Mouse (Mus musculus): Measurements from ENCODE around the gene Gfod1. TPM values are rescaled to one million over a fixed set of nuclear protein-coding genes. Genes with fewer than 3 reads are reported as not detected.
A peak's percentile ranks its signal among the peaks of the same experiment; 100 is the strongest.

Gene Gfod1
- polyA plus RNA-seq, 1 experiment from 2014 or later, result 2.4 TPM

- no peak for ATAC-seq
- WGBS, result 86% methylated on average over 3 of the region's 3 CpGs
- H3K9ac ChIP-seq (ENCODE audit: low read length), result no peak overlapping the region
- peak overlapping the region; percentile 10; the same call in 1 of the 2 replicates for H3K27ac ChIP-seq (ENCODE audit: low read depth, low read length)
- no peak overlapping the region for H3K4me3 ChIP-seq (ENCODE audit: low read depth, low read length)
- H3K4me1 ChIP-seq (ENCODE audit: control insufficient read depth, insufficient read depth, low read length), result peaks cover 11% of the 10 kb centered on the region
- no peak overlapping the region for H3K4me2 ChIP-seq (ENCODE audit: low read length)
- no peaks in the 10 kb centered on the region for H3K27me3 ChIP-seq (replicated peaks; ENCODE audit: control insufficient read depth, insufficient read depth, low read length)
- no peaks in the 10 kb centered on the region for H3K36me3 ChIP-seq (ENCODE audit: control insufficient read depth, insufficient read depth, low read length)
- no peak for DNase-seq (ENCODE audit: low spot score)
- no peaks in the 10 kb centered on the region for H3K9me3 ChIP-seq (replicated peaks; ENCODE audit: control insufficient read depth, low read length)
Measured at GRCm38 (mm10) chr13:43235586-43235910, 68.4 kb downstream of the Gfod1 start.

GRCm38 (mm10) chr13:43234869-43235585 is 68.9 kb downstream of the Gfod1 start:
- H3K4me2 ChIP-seq (ENCODE audit: low read length), result no peak overlapping the region
- no peak for DNase-seq (ENCODE audit: low spot score)
- no peak overlapping the region for H3K9ac ChIP-seq (ENCODE audit: low read length)
- WGBS, result 70% methylated on average over 9 of the region's 9 CpGs
- H3K4me1 ChIP-seq (ENCODE audit: control insufficient read depth, insufficient read depth, low read length), result peaks cover 10% of the 10 kb centered on the region
- H3K27ac ChIP-seq (ENCODE audit: low read depth, low read length), result 0 out of 2 replicates have a peak overlapping the region, but pooled peaks have one; percentile 10
- peak; percentile 54; the same call in 1 of the 2 replicates for ATAC-seq
- H3K27me3 ChIP-seq (replicated peaks; ENCODE audit: control insufficient read depth, insufficient read depth, low read length), result no peaks in the 10 kb centered on the region
- H3K4me3 ChIP-seq (ENCODE audit: low read depth, low read length), result no peak overlapping the region
- H3K9me3 ChIP-seq (replicated peaks; ENCODE audit: control insufficient read depth, low read length), result no peaks in the 10 kb centered on the region
- H3K36me3 ChIP-seq (ENCODE audit: control insufficient read depth, insufficient read depth, low read length), result no peaks in the 10 kb centered on the region

GRCm38 (mm10) chr13:43233331-43233730 is 70.6 kb downstream of the Gfod1 start:
- no peak for ATAC-seq
- Histone ChIP-seq H3K4me2 (ENCODE audit: low read length) (no peak overlapping the region), H3K9ac (ENCODE audit: low read length) (no peak overlapping the region), H3K4me1 (ENCODE audit: control insufficient read depth, insufficient read depth, low read length) (peaks cover 5% of the 10 kb centered on the region), H3K9me3 (replicated peaks; ENCODE audit: control insufficient read depth, low read length) (no peaks in the 10 kb centered on the region), H3K4me3 (ENCODE audit: low read depth, low read length) (no peak overlapping the region), H3K36me3 (ENCODE audit: control insufficient read depth, insufficient read depth, low read length) (no peaks in the 10 kb centered on the region), H3K27ac (ENCODE audit: low read depth, low read length) (no peak overlapping the region), H3K27me3 (replicated peaks; ENCODE audit: control insufficient read depth, insufficient read depth, low read length) (no peaks in the 10 kb centered on the region)
- 85% methylated on average over 4 of the region's 4 CpGs for WGBS
- DNase-seq (ENCODE audit: low spot score), result no peak

GRCm38 (mm10) chr13:43231965-43232860 is 71.8 kb downstream of the Gfod1 start:
- Histone ChIP-seq H3K36me3 (ENCODE audit: control insufficient read depth, insufficient read depth, low read length) (no peaks in the 10 kb centered on the region), H3K27ac (ENCODE audit: low read depth, low read length) (no peak overlapping the region), H3K9me3 (replicated peaks; ENCODE audit: control insufficient read depth, low read length) (no peaks in the 10 kb centered on the region), H3K4me2 (ENCODE audit: low read length) (no peak overlapping the region), H3K4me3 (ENCODE audit: low read depth, low read length) (no peak overlapping the region), H3K27me3 (replicated peaks; ENCODE audit: control insufficient read depth, insufficient read depth, low read length) (no peaks in the 10 kb centered on the region), H3K4me1 (ENCODE audit: control insufficient read depth, insufficient read depth, low read length) (peaks cover 5% of the 10 kb centered on the region), H3K9ac (ENCODE audit: low read length) (no peak overlapping the region)
- DNase-seq (ENCODE audit: low spot score) (no peak), ATAC-seq (no peak)
- WGBS, result 47% methylated on average over 13 of the region's 13 CpGs

GRCm38 (mm10) chr13:43230842-43231241 is 73.1 kb downstream of the Gfod1 start:
- Histone ChIP-seq H3K9me3 (replicated peaks; ENCODE audit: control insufficient read depth, low read length) (no peaks in the 10 kb centered on the region), H3K27ac (ENCODE audit: low read depth, low read length) (peak overlapping the region; percentile 35; the same call in 1 of the 2 replicates), H3K36me3 (ENCODE audit: control insufficient read depth, insufficient read depth, low read length) (no peaks in the 10 kb centered on the region), H3K4me2 (ENCODE audit: low read length) (no peak overlapping the region), H3K4me3 (ENCODE audit: low read depth, low read length) (no peak overlapping the region), H3K27me3 (replicated peaks; ENCODE audit: control insufficient read depth, insufficient read depth, low read length) (no peaks in the 10 kb centered on the region), H3K4me1 (ENCODE audit: control insufficient read depth, insufficient read depth, low read length) (peaks cover 3% of the 10 kb centered on the region; the same call in 1 of the 2 replicates), H3K9ac (ENCODE audit: low read length) (no peak overlapping the region)
- DNase-seq (ENCODE audit: low spot score) (no peak), ATAC-seq (no peak)
- 80% methylated on average over 4 of the region's 4 CpGs for WGBS

- H3K4me3 ChIP-seq (ENCODE audit: low read depth, low read length), result no peak overlapping the region
- ATAC-seq (peak; percentile 37; the same call in 1 of the 2 replicates), DNase-seq (ENCODE audit: low spot score) (peak; percentile 41)
- H3K27me3 ChIP-seq (replicated peaks; ENCODE audit: control insufficient read depth, insufficient read depth, low read length), result no peaks in the 10 kb centered on the region
- H3K27ac ChIP-seq (ENCODE audit: low read depth, low read length), result peak overlapping the region; percentile 35; the same call in 1 of the 2 replicates
- WGBS, result 70% methylated on average over 6 of the region's 6 CpGs
- H3K9me3 ChIP-seq (replicated peaks; ENCODE audit: control insufficient read depth, low read length), result no peaks in the 10 kb centered on the region
- no peak overlapping the region for H3K9ac ChIP-seq (ENCODE audit: low read length)
- H3K4me1 ChIP-seq (ENCODE audit: control insufficient read depth, insufficient read depth, low read length), result peaks cover 3% of the 10 kb centered on the region; the same call in 1 of the 2 replicates
- no peaks in the 10 kb centered on the region for H3K36me3 ChIP-seq (ENCODE audit: control insufficient read depth, insufficient read depth, low read length)
- no peak overlapping the region for H3K4me2 ChIP-seq (ENCODE audit: low read length)
Measured at GRCm38 (mm10) chr13:43230238-43230637, 73.7 kb downstream of the Gfod1 start.

GRCm38 (mm10) chr13:43229767-43230166 is 74.2 kb downstream of the Gfod1 start:
- no peak overlapping the region for H3K27ac ChIP-seq (ENCODE audit: low read depth, low read length)
- ATAC-seq, result no peak

GRCm38 (mm10) chr13:43228141-43228540 is 75.8 kb downstream of the Gfod1 start:
- Histone ChIP-seq H3K4me3 (ENCODE audit: low read depth, low read length) (no peak overlapping the region), H3K36me3 (ENCODE audit: control insufficient read depth, insufficient read depth, low read length) (no peaks in the 10 kb centered on the region), H3K9ac (ENCODE audit: low read length) (no peak overlapping the region), H3K4me2 (ENCODE audit: low read length) (no peak overlapping the region), H3K27ac (ENCODE audit: low read depth, low read length) (no peak overlapping the region), H3K9me3 (replicated peaks; ENCODE audit: control insufficient read depth, low read length) (no peaks in the 10 kb centered on the region), H3K27me3 (replicated peaks; ENCODE audit: control insufficient read depth, insufficient read depth, low read length) (no peaks in the 10 kb centered on the region), H3K4me1 (ENCODE audit: control insufficient read depth, insufficient read depth, low read length) (no peaks in the 10 kb centered on the region)
- ATAC-seq (no peak), DNase-seq (ENCODE audit: low spot score) (no peak)
- 96% methylated on average over 6 of the region's 6 CpGs for WGBS

More at GRCm38 (mm10) chr13:43229767-43230166, 74.2 kb downstream of the Gfod1 start:
- no peak for DNase-seq (ENCODE audit: low spot score)
- Histone ChIP-seq H3K4me1 (ENCODE audit: control insufficient read depth, insufficient read depth, low read length) (no peaks in the 10 kb centered on the region), H3K4me3 (ENCODE audit: low read depth, low read length) (no peak overlapping the region), H3K9me3 (replicated peaks; ENCODE audit: control insufficient read depth, low read length) (no peaks in the 10 kb centered on the region), H3K27me3 (replicated peaks; ENCODE audit: control insufficient read depth, insufficient read depth, low read length) (no peaks in the 10 kb centered on the region), H3K9ac (ENCODE audit: low read length) (no peak overlapping the region), H3K36me3 (ENCODE audit: control insufficient read depth, insufficient read depth, low read length) (no peaks in the 10 kb centered on the region), H3K4me2 (ENCODE audit: low read length) (no peak overlapping the region)
- WGBS, result 93% methylated on average over 3 of the region's 3 CpGs
